Mouse (Mus musculus): ENCODE data around the gene Fto. TPM values are rescaled to one million over a fixed set of nuclear protein-coding genes. Genes with fewer than 3 reads are reported as not detected.

The Fto gene
- total RNA-seq, 2 experiments from 2014 or later: 65.9 to 67.1 TPM

DNA sequence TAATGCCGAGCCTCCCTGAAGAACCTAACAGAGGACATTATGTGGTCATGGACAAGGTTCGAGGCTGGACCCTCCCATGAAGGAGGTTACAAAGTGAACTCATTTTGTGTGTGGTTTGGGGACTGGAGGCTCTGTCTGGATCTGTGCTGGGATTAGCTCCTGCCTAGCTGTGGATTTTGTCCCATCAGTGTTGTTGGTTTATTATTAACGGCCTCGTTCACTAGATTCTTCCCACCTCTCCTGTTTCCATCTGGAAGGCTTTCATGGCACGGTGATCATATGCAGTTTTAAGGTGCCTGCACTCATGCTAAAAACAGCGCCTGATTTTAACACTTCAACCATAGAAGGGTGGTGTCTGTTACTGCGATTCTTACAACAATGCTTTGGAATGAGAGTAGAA lies 257.5 kb downstream of the Fto start:
- intact Hi-C loops (cut with DNase I): no loop called here
- DNase-seq (ENCODE audit: low spot score): no peak

DNA sequence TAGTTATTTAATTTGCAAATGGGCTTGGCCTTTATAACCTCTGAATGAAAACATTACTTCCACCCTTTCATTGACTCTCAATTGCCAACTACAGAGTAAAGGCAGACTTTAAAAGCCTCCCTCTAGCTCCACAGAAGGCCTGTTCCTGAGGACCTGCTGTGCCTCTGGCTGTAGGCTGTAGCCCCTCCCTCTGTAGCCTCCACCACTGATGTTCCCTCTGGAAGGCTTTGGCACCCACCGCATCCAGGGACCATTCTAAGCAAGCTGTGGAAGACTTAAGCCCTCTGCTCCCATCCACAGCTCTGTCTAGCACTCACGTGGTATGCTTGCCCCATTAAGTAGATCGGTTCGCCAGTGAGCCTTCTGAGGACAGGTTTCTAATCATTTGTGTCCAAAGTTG lies 258.7 kb downstream of the Fto start:
- intact Hi-C loops (cut with DNase I): no loop called here
- DNase-seq (ENCODE audit: low spot score): no peak

DNA sequence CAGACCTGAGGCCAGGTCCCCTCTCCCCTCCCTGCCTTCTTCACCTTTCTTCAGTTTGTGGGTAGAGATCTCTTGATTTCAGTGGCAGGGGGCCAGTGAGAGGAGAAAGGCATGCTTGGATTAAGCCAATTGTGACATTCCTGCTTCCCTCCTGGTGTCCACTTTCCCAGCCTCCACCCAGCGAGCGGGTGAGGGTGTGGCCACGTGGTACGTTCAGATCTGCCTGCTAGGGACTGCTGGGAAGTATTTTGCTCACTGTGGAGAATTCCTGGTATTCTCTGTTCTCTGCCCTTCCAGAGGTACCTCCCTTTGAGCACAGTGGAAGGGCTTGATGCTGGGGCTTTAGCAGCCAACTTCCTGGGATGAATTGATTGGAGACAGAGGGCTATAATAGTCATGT lies 259.3 kb downstream of the Fto start:
- no peak for DNase-seq (ENCODE audit: low spot score)
- intact Hi-C loops (cut with DNase I): no loop called here

- intact Hi-C loops (cut with DNase I): no loop called here
- no peak for DNase-seq (ENCODE audit: low spot score)
Observed at GRCm38 (mm10) chr8:91575576-91575975, 262.3 kb downstream of the Fto start.

DNA sequence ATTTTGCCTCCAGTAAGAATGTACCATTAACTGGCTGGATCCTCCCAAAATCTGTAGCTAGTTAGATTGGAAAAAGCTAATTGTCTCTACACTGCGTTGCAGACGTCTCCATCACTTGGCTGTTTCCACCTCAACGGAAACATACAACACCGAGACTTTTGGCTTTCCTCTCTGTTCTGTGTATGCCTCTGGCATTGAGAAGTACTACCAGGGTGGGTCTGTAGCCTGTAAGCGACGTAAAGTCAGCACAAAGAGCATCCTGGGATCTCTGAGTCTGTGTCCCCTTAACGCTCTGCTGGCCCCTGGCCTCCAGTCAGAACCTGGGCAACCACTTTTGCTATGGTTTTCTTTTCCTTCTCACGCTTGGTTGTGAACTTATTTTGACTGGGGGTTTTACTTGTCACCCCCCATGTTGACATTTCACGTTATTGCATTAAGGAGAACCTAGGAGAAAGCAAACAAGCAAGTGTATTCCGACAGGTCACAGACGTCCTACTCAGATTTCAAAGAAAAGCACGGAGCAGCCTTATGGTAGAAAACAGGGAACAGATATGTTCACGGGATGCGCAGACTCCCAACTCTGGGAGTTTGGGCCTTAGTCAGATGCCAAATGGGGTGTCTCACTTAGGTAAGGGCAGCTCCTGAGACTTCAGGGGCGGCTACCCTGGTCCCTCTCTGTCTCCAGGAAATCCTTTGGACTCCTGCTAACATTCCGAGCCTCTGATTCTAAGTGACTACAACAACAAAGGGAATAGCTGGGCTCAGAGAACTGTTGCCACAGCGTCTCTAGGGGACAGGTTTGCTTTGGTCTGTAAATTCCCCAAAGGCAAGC lies 263.0 kb downstream of the Fto start:
- intact Hi-C loops (cut with DNase I): no loop called here
- no peak for DNase-seq (ENCODE audit: low spot score)

DNA sequence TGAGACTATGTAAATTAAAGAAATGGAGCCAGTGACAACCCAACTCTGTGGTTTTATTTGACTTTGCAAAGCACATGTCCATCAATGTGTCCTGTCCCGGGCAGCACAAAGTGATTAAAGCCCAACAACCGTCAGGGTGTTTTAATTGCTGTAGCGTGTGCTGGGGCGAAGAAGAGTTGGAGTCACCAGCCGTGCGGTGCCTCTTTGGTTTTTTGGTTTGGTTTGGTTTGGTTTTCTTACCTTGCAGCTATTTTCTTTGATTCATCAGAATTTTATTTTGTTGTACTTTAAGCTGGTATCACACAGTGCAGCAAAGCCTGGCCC lies 263.6 kb downstream of the Fto start:
- intact Hi-C loops (cut with DNase I): no loop called here
- no peak for DNase-seq (ENCODE audit: low spot score)

DNA sequence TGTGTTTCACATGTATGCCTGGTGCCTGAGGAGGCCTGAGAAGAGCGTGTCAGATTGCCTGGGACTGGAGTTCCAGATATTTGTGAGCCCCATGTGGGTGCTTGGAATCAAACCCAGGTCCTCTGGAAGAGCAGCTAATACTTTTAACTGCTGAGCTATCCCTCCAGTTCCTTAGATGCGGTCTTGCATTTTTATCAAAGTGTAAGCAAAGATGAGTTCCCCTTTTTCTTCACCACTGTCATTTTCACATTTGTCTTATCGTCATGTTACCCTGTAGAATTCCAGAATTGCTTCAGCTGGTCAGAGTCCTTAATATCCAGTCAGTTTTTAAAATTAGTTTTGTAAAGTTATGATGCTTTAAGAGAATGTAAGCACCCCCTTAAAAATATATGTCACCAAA lies 264.3 kb downstream of the Fto start:
- intact Hi-C loops (cut with DNase I): no loop called here
- DNase-seq (ENCODE audit: low spot score): no peak

DNA sequence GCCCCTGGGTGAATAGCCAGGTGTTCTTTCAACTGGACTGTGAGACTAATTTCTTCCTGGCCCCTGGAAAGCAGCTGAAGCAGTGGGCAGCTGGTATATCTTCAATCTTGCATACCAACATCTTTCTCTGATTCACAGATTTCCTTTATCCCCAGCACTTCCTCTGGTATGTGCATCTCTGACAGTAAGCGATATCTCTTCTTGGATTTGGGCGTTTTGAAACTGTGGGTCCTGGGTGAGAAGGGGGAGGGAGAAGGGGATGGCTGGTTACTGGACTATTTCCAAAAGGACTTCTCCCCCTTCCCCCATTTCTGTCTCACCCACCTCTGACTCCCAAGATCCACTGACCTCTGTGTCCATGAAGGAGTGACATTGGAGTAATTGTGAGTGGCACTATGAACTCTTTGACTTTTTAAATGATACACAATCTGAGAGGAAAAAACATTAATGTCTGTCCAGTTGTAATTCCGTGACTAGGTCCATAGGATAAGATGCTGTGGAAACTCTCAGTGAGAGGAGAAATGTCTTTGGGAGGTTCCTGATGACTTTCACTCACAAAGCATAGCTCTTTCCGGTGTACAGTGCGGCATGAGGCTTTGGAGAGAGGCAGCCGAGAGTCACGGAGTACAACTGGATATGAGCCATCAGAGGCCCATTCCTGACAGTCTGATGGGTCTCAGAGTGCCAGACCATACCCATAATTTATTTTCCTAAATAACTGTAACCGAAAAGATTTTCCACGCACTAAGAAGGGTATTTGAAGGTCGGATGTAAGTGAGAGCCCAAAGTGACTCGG lies 271.5 kb downstream of the Fto start:
- DNase-seq (ENCODE audit: low spot score): no peak
- intact Hi-C loops (cut with DNase I): no loop called here

- intact Hi-C loops (cut with DNase I): no loop called here
- DNase-seq (ENCODE audit: low spot score): no peak
Observed at GRCm38 (mm10) chr8:91592436-91593105, 279.2 kb downstream of the Fto start.

- intact Hi-C loops (cut with DNase I): no loop called here
- no peak for DNase-seq (ENCODE audit: low spot score)
Observed at GRCm38 (mm10) chr8:91593202-91593781, 280.0 kb downstream of the Fto start.

DNA sequence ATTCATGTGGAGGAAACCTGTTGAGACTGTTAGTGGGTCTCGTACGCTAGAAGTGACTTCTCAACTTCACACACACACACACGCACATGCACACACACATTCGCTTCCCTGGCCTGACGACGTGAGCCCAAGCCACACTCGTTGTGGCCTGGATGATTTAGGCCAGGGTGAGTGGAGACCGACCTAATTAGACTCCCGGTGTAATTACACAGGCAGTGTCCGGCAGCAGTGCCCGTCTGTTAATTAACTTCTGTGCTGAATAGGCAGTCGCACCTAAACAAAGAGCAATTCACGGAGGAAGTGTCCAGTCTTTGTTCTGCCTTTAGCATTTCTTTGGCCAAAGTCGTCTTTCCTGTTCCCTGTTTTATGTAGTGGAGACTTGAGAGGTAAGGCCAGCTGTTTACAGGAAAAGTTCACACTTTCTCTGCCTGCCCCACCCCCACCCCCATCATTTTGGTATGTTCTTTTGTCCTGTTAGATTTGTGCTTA lies 286.1 kb downstream of the Fto start:
- intact Hi-C loops (cut with DNase I): no loop called here
- DNase-seq (ENCODE audit: low spot score): no peak

DNA sequence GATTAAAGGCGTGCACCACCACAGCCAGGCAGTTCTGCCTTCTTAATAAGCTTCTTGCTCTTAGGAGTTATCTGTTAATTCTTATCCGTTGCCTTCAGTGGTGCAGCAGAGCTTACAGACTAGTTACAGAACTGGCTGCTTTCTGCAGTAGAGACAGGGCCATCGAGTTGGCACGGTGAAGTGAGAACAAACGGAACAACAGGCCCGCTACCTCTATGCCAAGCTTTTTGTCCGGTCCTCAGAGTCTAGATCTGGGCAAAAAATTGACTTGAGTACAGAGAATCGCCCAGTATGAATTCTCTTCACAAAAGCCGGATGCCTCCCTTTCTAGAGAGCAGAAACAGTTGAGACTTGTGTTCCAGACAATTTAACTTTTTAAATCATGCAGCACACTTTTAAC lies 290.4 kb downstream of the Fto start:
- intact Hi-C loops (cut with DNase I): no loop called here
- DNase-seq (ENCODE audit: low spot score): no peak

DNA sequence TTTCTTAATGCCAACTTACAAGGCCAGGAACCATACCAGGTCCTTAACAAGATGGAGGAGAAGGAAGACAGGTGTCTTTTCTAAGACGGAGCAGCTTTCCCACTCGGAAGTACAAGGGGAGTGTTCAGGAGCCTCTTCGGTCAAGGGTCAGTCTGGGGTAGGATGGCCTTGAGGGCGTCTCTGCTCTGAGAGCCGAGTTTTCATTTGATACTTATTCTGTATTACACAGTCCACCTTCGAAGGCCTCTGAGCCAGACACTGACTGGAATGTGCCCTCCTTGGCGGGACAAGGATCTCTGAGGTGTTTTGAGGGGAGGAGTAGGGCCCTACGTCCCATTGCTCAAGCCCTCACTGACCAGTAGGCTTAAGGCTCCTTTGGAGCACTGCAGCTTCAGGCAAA lies 292.6 kb downstream of the Fto start:
- DNase-seq (ENCODE audit: low spot score): no peak
- intact Hi-C loops (cut with DNase I): no loop called here

DNA sequence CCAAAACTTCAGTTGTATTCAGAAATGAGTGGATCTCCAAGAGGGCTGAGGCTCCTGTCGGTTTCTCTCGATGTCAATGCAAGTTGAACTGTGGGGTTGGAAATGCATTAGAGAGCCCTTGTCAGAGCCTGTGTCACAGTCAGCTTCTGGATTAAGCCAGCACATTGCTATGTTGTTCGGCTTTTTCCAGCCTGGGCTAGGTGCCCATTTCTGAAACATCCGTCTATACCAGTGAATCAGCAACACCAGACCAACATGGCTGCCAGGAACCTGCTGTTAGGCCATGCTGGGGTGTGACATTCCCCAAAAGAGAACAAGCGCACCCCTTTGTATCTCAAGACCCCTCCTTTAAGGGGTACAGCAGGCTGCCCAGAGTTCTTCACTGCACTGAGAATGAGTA lies 293.8 kb downstream of the Fto start:
- intact Hi-C loops (cut with DNase I): no loop called here
- DNase-seq (ENCODE audit: low spot score): no peak

- intact Hi-C loops (cut with DNase I): no loop called here
Observed at GRCm38 (mm10) chr8:91611191-91611590, 297.9 kb downstream of the Fto start.

GRCm38 (mm10) chr8:91611723-91612362 lies 298.5 kb downstream of the Fto start:
- no peak for DNase-seq (ENCODE audit: low spot score)
- intact Hi-C loops (cut with DNase I): no loop called here

More at GRCm38 (mm10) chr8:91611191-91611590, 297.9 kb downstream of the Fto start:
- DNase-seq (ENCODE audit: low spot score): no peak

GRCm38 (mm10) chr8:91612387-91613130 lies 299.2 kb downstream of the Fto start:
- intact Hi-C loops (cut with DNase I): no loop called here
- DNase-seq (ENCODE audit: low spot score): no peak

DNA sequence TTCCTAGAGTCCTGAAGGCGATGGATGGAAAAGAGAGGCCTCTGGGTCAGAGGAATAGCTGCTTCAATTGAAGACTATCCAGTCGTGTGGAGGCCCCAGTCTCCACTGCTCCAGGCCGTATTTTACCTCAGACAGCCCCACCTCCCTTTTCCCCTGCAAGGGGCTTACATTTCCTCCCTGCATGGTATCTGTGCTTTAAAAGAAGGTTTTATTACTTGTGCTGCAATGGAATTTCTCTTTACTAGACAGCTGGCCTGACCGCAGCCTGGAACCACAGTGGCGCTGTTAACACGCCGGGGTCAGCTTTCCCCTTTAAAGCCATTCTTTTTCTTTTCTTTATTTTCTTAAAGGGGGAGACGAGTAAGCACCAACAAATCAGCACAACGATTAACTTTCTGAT lies 300.3 kb downstream of the Fto start:
- DNase-seq (ENCODE audit: low spot score): no peak
- intact Hi-C loops (cut with DNase I): no loop called here

DNA sequence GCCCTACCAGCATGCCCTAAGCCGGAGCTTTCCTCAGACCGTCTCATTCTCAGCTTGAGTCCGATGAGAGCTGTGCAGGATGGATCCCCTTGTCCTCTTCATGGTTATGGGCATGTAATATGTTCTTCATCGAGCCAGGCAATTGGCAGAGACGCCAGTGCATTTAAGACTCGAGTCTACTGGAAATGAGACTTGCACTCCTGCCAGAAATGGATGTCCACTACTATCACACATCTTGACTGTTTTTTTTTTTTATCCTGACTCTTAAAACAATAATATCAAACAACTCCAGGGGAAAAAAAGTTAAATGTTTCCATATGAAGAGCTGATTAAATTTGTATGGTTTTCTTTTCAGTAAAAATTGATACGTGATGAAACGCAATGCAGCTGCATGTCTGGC lies 301.9 kb downstream of the Fto start:
- intact Hi-C loops (cut with DNase I): no loop called here
- DNase-seq (ENCODE audit: low spot score): no peak

Data from heart, postnatal 25 days (tissue).